Mouse (Mus musculus) embryonic fibroblast, embryonic 13.5 days (primary cell): ENCODE results near the gene 4933427D14Rik.

ENCODE experiments used
- CTCF ChIP-seq: IDR thresholded peaks from 2 replicates; pipeline ENCODE4 v1.5.1; 2011; ENCODE audit warnings: mild to moderate bottlenecking, control low read depth, low read length, moderate library complexity, borderline replicate concordance; ENCODE audit not compliant: insufficient read depth
- POLR2A ChIP-seq: IDR thresholded peaks from 2 replicates; pipeline ENCODE4 v1.6.1; 2011; ENCODE audit warnings: low read depth, mild to moderate bottlenecking, control low read depth, low read length, moderate library complexity

DNA sequence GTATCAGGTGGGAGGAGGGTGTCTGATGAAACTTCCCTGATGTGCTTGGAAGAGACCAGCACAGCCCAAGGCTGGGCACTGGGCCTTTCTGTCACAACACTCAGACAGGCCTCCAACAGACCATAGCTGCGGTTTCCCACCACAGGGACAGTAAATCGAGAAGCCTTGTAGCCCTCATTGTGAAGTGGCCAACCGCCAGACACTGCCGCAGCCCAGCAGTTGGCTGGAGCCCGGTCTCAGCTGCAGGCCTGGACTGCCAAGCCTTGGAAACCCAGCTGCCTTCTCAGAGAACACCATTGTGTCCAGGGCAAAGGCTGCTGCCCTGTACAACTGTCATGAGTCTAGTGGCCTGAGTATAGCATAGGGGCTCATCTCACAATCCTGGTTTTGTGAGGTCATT is 26.8 kb upstream of the 4933427D14Rik start:
- TF ChIP-seq CTCF (no peak), POLR2A (no peak)
